Mouse (Mus musculus) skeletal muscle tissue, adult 2 months (tissue): Measurements from ENCODE around the gene Tcf3.

ENCODE experiments used
- DNase-seq: peaks from one replicate; pipeline ENCODE4 v3.0.0-alpha.2; 2012; ENCODE audit warnings: low read depth, low spot score

Tcf3 gene

DNA sequence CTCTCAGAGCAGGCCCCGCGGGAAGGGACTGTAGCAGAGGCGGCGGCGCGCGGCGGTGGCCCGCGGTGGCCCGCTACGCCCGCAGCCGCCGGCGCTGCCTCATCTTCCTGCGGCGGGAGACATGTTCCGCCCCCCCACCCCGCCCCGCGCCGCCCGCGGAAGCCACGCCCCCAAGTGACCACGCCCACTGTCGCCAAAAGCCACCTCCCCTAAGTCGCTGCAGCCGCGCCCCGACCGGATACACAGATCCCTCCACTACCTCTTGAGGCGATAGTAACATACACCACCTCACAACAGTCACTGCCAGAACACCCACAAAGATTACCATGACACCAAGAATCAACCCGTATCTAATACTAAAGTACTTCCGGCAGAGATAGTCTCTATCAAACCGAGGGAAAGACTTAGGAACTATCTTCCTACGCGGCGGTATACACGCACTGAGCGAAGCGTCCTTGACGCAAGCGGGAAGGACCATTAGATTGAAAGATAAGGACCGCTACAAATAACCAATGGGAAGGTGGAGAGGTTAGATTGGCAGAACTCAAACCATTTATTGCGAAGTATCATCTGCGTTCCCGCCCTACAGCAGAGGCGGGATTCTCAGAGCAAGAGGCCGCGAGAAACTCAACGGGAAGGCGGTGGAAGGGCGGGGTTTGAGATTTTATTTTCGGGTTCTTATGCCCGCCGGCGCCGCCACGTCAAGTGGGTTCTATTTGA, at the start of gene Tcf3:
Gene Tcf3 (minus strand): TSS at position 135 of the 720 bp plus-strand sequence.
- DNase-seq = peak; percentile 99

- DNase-seq = no peak
These were observed 47.6 kb upstream of the Tcf3 start for GRCm38 (mm10) chr10:80481002-80481401.

DNA sequence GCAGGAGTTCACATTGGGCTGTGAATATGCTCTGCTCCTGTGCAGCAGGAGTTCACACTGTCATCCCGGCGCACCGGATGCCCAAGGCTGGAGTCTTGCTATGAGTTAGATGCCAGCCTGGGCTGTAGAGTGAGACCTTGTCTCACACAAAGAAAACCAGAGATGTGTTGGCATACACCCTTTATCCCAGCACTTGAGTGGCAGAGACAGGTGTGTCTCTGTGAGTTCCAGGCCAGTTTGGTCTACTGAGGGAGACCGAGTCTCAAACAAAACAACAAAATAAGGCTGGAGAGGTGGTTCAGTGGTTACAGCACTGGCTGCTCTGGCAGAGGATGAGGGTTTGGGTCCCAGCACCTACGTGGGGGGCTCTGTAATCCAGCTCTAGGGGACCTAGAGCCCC, 45.1 kb upstream of the Tcf3 start:
- DNase-seq = no peak

GRCm38 (mm10) chr10:80475290-80475959, 42.0 kb upstream of the Tcf3 start:
- peak; percentile 86 for DNase-seq

DNA sequence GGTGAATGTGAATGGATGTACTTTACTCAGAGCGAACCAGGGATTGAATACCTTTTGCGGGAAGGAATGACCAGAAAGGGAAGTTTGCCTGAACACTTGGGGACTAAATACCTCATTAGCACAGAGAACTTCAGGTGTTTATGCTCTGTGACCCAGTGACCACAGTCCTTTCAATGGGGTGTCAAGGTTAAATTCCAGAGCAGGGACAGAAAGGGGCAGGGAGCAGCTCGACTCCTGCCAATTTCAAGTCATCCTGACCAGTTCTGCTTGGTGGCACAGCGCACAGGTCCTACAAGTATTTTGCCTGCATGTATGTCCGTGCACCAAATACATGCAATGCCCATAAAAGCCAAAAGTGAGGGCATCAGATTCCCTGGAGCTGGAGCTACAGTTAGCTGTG, 31.6 kb upstream of the Tcf3 start:
- DNase-seq = no peak

- no peak for DNase-seq
These were observed 31.1 kb upstream of the Tcf3 start for GRCm38 (mm10) chr10:80464381-80465035.

GRCm38 (mm10) chr10:80461346-80461745, 27.9 kb upstream of the Tcf3 start:
- DNase-seq = no peak

- DNase-seq = no peak
These were observed 26.9 kb upstream of the Tcf3 start for GRCm38 (mm10) chr10:80460324-80460723.

DNA sequence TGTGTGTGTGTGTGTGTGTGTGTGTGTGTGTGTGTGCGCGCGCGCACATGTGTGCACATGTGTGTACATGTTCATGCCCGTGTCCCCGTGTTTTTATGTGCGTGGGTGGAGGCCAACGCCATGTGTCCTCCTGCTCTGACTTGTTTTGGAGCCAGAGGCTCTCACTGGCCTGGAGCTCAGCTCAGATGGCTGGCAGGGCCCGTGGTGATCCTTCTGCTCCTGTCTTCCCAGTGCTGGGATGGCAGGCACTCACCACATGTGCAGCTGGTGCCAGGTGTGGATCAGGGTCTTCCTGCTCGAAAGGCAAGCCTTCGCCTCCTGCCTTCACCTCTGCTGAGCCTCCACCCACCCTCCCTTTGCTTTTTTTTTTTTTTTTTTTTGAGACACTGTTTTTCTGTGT, 26.2 kb upstream of the Tcf3 start:
- DNase-seq = no peak

DNA sequence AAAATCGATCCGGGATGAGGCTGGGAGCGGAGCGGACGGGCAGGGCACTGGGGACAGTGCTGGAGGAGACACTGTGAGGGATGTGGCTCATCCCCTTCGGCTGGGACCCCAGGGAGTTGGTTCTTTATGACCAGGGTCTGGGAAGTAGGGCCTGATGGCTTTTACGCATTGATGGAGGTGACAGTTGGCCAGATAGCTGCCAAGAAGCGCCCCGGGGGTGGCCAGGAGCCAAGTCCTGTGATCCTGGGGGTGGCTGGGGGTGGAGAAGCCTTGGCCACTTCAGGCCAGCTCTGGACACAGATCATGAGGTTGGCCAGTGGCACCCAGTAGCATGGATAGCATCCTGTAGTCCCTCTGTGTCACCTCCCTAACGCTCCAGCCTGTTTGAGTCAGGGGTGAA, 25.8 kb upstream of the Tcf3 start:
- no peak for DNase-seq

GRCm38 (mm10) chr10:80455697-80456096, 22.2 kb upstream of the Tcf3 start:
- no peak for DNase-seq

- no peak for DNase-seq
These were observed 21.3 kb upstream of the Tcf3 start for GRCm38 (mm10) chr10:80454781-80455180.

GRCm38 (mm10) chr10:80453601-80454000, 20.2 kb upstream of the Tcf3 start:
- DNase-seq = no peak

GRCm38 (mm10) chr10:80450599-80450998, 17.2 kb upstream of the Tcf3 start:
- no peak for DNase-seq

DNA sequence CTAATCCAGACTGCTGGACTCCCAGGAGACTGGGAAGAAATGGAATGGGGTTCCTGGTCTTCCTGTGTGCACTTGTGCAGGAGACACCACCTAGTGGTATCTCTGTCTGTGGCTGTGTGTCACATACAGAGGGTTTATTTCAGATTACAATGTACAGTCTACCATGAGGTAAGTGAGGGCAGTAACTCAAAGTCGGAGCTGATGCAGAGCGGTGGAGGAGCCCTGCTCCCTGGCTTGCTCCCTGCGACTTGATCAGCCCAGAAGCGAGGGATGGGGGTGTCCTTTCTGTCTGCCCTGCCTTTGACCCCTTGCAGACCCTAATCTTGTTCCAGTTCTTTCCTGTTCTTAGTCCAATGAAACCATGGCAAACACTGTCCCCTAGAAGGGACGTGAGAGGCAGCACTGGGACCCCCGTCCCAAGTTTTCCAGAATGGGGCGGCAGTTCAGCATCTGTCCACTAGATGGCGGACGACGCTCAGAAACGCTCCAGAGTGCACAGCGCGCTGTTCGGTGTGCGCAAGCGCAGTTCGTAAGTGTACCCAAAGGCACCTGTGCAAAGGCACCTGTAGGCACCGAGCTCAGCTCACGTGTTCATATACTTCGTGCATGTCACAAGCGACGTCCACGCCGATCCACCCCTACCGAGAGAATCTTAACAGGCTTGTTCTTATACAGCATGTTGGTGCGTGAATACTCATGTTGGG, 12.6 kb upstream of the Tcf3 start:
- peak; percentile 69 for DNase-seq

DNA sequence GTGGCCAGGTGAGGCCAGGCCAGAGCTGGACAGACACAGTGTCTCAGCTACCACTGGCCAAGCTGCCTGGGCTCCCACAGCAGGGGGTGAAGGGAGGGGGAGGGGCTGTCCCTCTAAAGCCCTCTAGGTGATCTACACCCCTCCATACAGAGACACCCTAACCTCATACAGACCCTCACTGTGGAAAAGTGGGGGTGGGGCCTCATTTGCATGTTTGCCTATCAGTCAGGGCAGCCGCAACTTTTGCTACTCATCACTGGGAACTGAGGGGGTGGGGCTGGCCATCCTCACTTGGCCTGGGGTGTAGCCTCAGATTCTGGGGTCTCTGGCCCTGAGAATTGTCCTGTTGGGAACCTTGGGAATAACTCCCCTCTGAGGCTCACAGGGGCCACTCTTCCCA, 11.6 kb upstream of the Tcf3 start:
- DNase-seq = no peak

- DNase-seq = no peak
These were observed 11.0 kb upstream of the Tcf3 start for GRCm38 (mm10) chr10:80444339-80445045.

GRCm38 (mm10) chr10:80443575-80444278, 10.3 kb upstream of the Tcf3 start:
- DNase-seq = no peak

- no peak for DNase-seq
These were observed 9.5 kb upstream of the Tcf3 start for GRCm38 (mm10) chr10:80442989-80443388.

- DNase-seq = no peak
These were observed 8.2 kb upstream of the Tcf3 start for GRCm38 (mm10) chr10:80441598-80441997.

DNA sequence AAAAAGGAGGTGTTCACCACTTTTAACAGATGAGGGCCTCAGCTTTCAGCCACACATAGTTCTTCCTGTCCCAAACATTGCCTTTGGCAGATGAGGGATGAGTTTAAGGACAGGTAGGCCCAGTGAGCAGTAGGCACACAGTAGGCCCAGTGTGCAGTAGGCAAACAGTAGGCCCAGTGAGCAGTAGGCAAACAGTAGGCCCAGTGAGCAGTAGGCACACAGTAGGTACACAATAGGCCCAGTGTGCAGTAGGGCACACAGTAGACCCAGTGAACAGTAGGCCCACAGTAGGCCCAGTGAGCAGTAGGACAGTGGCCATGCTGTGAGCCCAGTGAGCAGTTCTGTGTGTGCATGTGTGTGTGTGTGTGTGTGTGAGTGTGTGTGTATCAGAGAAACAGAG, 6.6 kb upstream of the Tcf3 start:
- DNase-seq = no peak
